Mouse (Mus musculus): ENCODE measurements at regions not wholly inside any gene's neighbourhood (a gene's known extent, or its start where the extent isn't known, plus 50 kb on each side); places are given as distances from the start of the nearest gene placed in this dataset.

DNA sequence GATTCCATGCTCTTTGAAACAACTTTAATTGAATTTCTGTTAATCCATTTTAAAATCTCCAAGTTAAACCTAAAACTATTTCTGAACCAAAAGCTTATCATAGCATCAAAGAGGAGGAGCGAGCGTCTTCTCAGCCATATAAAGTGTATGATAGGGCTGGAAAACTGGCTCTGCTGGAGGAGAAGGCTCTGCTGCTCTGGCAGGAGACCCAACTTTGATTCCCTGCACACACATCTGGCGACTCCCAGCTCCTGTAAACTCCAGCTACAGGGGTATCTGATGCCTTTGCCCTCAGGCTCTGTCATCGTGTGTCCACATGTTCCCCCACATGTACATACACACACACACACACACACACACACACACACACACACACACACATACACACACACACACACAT, 479.0 kb downstream of the Etnk1 start:
- Histone ChIP-seq H3K27ac (ENCODE audit: low read depth, low read length) (no peak overlapping the region), H3K9me3 (replicated peaks; ENCODE audit: control insufficient read depth, low read length) (no peaks in the 10 kb centered on the region), H3K27me3 (replicated peaks; ENCODE audit: control insufficient read depth, insufficient read depth, low read length) (no peaks in the 10 kb centered on the region), H3K36me3 (ENCODE audit: control insufficient read depth, insufficient read depth, low read length) (no peaks in the 10 kb centered on the region), H3K4me2 (ENCODE audit: low read length) (no peak overlapping the region), H3K4me3 (ENCODE audit: low read depth, low read length) (no peak overlapping the region), H3K9ac (ENCODE audit: low read length) (no peak overlapping the region), H3K4me1 (ENCODE audit: control insufficient read depth, insufficient read depth, low read length) (no peaks in the 10 kb centered on the region)
- no peak for ATAC-seq
- DNase-seq (ENCODE audit: low spot score): no peak
- WGBS: 87% methylated on average over 4 of the region's 4 CpGs

DNA sequence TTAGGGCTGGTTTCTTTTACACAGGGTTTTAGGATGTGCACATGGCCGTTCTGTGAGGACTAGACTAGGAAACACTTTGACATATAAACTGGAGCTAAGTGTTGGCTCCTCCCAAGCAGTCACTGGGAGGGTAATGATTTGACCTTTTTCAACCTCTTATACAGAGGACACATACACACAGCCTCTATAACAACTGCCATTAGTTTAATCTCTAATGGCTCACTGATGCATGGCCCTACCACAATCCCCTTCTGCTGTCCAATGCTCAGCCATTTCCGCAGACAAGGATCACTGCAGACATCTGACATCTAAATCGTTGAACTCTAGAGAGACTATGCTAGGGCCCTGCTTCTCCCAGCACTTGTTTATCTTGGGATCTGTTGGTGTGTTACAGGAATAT, 481.5 kb downstream of the Etnk1 start:
- Histone ChIP-seq H3K4me3 (ENCODE audit: low read depth, low read length) (no peak overlapping the region), H3K9ac (ENCODE audit: low read length) (no peak overlapping the region), H3K9me3 (replicated peaks; ENCODE audit: control insufficient read depth, low read length) (peaks cover 4% of the 10 kb centered on the region), H3K27me3 (replicated peaks; ENCODE audit: control insufficient read depth, insufficient read depth, low read length) (no peaks in the 10 kb centered on the region), H3K27ac (ENCODE audit: low read depth, low read length) (no peak overlapping the region), H3K4me1 (ENCODE audit: control insufficient read depth, insufficient read depth, low read length) (no peaks in the 10 kb centered on the region), H3K36me3 (ENCODE audit: control insufficient read depth, insufficient read depth, low read length) (no peaks in the 10 kb centered on the region), H3K4me2 (ENCODE audit: low read length) (no peak overlapping the region)
- no peak for DNase-seq (ENCODE audit: low spot score)
- no peak for ATAC-seq
- WGBS: 77% methylated on average over 3 of the region's 3 CpGs

DNA sequence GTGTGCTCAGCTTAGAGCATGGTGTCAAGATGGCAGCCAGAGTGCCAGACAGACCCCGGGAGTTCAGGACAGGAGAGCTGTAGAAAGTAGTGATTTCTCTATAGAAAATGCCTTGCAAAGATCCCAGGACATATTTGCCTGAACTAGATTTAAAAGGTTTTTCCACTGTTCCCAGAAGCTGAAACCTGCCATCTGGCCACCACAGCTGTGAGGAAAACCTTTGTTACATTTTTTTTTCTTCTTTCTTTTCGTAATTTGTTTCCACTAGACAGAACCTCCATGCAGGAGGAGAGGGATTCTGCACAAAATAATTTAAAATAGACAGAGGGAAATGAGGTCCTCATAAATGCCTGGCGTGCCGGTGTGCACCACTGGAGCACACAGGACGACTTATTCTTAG, 489.6 kb downstream of the Etnk1 start:
- DNase-seq (ENCODE audit: low spot score): peak; percentile 26
- Histone ChIP-seq H3K4me3 (ENCODE audit: low read depth, low read length) (no peak overlapping the region), H3K27me3 (replicated peaks; ENCODE audit: control insufficient read depth, insufficient read depth, low read length) (no peaks in the 10 kb centered on the region), H3K4me2 (ENCODE audit: low read length) (no peak overlapping the region), H3K36me3 (ENCODE audit: control insufficient read depth, insufficient read depth, low read length) (no peaks in the 10 kb centered on the region), H3K4me1 (ENCODE audit: control insufficient read depth, insufficient read depth, low read length) (no peaks in the 10 kb centered on the region), H3K9me3 (replicated peaks; ENCODE audit: control insufficient read depth, low read length) (peaks cover 4% of the 10 kb centered on the region), H3K9ac (ENCODE audit: low read length) (no peak overlapping the region), H3K27ac (ENCODE audit: low read depth, low read length) (0 out of 2 replicates have a peak overlapping the region, but pooled peaks have one; percentile 2)
- ATAC-seq: no peak
- WGBS: 51% methylated on average over 5 of the region's 5 CpGs

DNA sequence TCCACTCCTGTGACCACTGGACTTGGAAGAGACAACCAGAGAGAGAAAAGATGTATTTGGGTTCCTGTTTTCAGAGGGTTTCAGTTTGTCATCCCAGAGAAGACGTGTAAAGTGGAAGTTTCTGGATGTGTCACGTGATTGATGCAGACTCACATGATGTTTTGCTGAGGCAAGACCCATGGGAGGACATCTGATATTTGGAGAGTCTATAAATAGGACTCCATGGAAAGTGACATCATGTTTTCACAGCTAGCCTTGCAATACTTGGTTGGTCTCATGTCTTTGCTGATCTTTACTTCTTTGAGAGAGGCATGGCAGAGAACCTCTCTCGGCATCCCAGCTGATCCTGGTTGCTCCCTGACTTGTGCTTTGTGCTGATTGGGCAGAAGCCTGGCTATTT, 493.8 kb downstream of the Etnk1 start:
- no peak overlapping the region for H3K9ac ChIP-seq (ENCODE audit: low read length)
- ATAC-seq (no peak), DNase-seq (ENCODE audit: low spot score) (no peak)
- no peak overlapping the region for H3K4me2 ChIP-seq (ENCODE audit: low read length)
- no peaks in the 10 kb centered on the region for H3K4me1 ChIP-seq (ENCODE audit: control insufficient read depth, insufficient read depth, low read length)
- no peak overlapping the region for H3K27ac ChIP-seq (ENCODE audit: low read depth, low read length)
- H3K4me3 ChIP-seq (ENCODE audit: low read depth, low read length): no peak overlapping the region
- no peaks in the 10 kb centered on the region for H3K27me3 ChIP-seq (replicated peaks; ENCODE audit: control insufficient read depth, insufficient read depth, low read length)
- no peaks in the 10 kb centered on the region for H3K36me3 ChIP-seq (ENCODE audit: control insufficient read depth, insufficient read depth, low read length)
- no peaks in the 10 kb centered on the region for H3K9me3 ChIP-seq (replicated peaks; ENCODE audit: control insufficient read depth, low read length)
- 89% methylated on average over 3 of the region's 3 CpGs for WGBS

DNA sequence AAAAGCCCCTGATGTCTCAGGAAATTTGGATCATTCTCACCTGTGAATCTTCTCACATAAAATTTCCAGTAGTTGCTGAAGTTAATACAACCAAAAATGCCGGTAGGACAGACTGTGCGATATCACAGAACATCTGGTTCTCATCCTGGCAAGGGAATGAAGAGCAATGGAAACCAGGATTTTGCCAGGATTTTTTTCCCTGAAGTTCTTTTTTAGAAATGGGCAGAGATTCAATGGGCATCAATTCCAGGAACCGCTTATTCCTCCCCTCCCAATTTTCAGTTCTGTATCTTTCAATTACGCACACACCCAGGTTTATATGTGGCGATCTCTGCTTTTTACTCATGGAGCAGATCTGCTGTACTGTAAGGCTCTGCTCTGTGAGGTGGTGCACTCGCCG, 496.3 kb downstream of the Etnk1 start:
- Histone ChIP-seq H3K27ac (ENCODE audit: low read depth, low read length) (no peak overlapping the region), H3K9me3 (replicated peaks; ENCODE audit: control insufficient read depth, low read length) (no peaks in the 10 kb centered on the region), H3K4me3 (ENCODE audit: low read depth, low read length) (no peak overlapping the region), H3K9ac (ENCODE audit: low read length) (no peak overlapping the region), H3K27me3 (replicated peaks; ENCODE audit: control insufficient read depth, insufficient read depth, low read length) (no peaks in the 10 kb centered on the region), H3K36me3 (ENCODE audit: control insufficient read depth, insufficient read depth, low read length) (no peaks in the 10 kb centered on the region), H3K4me2 (ENCODE audit: low read length) (no peak overlapping the region), H3K4me1 (ENCODE audit: control insufficient read depth, insufficient read depth, low read length) (no peaks in the 10 kb centered on the region)
- DNase-seq (ENCODE audit: low spot score) (no peak), ATAC-seq (no peak)
- 81% methylated on average over 7 of the region's 7 CpGs for WGBS

DNA sequence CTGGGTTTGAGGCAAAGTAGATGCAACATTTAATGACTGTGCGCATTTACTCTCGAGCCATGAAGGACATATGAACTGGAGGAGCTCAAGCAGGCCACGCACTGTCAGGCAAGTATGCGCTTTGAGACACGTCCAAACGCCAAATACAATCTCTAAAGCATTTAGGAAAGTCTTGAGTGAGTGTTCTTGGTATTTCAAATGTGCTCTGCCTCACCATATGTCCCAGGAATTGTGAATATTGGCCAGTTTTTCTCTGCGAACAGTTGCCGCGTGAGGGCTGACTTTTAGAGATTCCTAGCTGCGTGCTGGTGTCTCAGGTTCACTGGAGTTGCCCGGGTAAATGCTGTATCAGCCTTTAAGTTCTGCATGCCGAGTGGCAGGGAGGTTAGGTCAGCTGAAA, 498.4 kb downstream of the Etnk1 start:
- H3K27ac ChIP-seq (ENCODE audit: low read depth, low read length): no peak overlapping the region
- H3K36me3 ChIP-seq (ENCODE audit: control insufficient read depth, insufficient read depth, low read length): no peaks in the 10 kb centered on the region
- WGBS: 86% methylated on average over 12 of the region's 12 CpGs
- DNase-seq (ENCODE audit: low spot score): no peak
- H3K9ac ChIP-seq (ENCODE audit: low read length): no peak overlapping the region
- no peaks in the 10 kb centered on the region for H3K9me3 ChIP-seq (replicated peaks; ENCODE audit: control insufficient read depth, low read length)
- H3K27me3 ChIP-seq (replicated peaks; ENCODE audit: control insufficient read depth, insufficient read depth, low read length): no peaks in the 10 kb centered on the region
- H3K4me2 ChIP-seq (ENCODE audit: low read length): no peak overlapping the region
- ATAC-seq: no peak
- no peak overlapping the region for H3K4me3 ChIP-seq (ENCODE audit: low read depth, low read length)
- no peaks in the 10 kb centered on the region for H3K4me1 ChIP-seq (ENCODE audit: control insufficient read depth, insufficient read depth, low read length)

DNA sequence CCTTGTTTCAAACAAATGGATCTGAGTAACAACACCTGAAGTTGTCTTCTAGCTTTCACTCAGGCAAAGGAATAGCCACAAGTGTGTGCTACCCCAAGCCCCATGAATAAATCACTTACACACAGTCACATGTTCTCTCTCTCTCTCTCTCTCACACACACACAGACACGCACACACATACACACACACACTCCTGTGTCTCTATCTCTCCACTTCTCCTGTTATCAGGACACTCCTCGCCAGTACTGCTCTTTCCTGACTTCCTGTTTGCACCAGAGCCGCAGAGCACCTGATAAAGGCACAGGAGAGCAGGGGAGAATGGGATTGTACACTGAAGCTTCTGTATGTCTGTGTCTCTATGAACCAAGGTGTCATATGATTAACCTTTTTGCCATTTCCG, 501.5 kb downstream of the Etnk1 start:
- Histone ChIP-seq H3K4me1 (ENCODE audit: control insufficient read depth, insufficient read depth, low read length) (no peaks in the 10 kb centered on the region), H3K4me2 (ENCODE audit: low read length) (no peak overlapping the region), H3K9me3 (replicated peaks; ENCODE audit: control insufficient read depth, low read length) (no peaks in the 10 kb centered on the region), H3K27ac (ENCODE audit: low read depth, low read length) (no peak overlapping the region), H3K27me3 (replicated peaks; ENCODE audit: control insufficient read depth, insufficient read depth, low read length) (no peaks in the 10 kb centered on the region), H3K4me3 (ENCODE audit: low read depth, low read length) (no peak overlapping the region), H3K9ac (ENCODE audit: low read length) (no peak overlapping the region), H3K36me3 (ENCODE audit: control insufficient read depth, insufficient read depth, low read length) (no peaks in the 10 kb centered on the region)
- DNase-seq (ENCODE audit: low spot score) (no peak), ATAC-seq (no peak)
- 82% methylated on average over 4 of the region's 4 CpGs for WGBS

DNA sequence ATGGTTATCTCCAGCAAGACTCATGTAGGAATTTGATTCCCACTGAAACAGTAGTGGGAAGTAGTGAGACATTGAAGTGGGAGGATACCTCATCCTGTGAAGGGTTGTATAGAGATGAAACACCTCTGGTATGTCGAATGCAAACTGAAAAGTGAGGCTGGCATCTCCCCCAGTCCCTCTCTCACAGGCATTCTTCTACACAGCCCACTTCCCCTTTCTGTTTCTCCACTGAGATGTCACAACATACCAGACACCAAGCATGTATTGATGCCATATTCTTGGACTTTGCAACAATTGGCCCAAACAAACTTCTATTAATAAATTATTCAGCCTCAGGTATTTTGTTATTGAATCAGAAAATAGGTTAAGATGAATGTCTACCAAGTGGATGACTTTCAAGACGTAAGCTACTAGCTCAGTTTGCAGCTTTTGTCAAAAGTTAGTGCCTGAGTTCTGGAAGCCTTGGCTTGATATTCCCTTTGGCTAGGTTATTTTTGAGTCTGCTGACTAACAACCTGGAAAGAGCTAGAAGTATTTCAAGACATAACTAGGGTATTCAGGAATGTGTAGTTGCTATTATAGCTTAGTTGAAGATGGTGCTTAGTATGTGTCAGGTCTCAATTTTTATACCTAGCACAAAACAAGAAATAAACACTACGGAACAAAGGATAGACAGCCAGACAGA, 502.6 kb downstream of the Etnk1 start:
- Histone ChIP-seq H3K4me1 (ENCODE audit: control insufficient read depth, insufficient read depth, low read length) (no peaks in the 10 kb centered on the region), H3K4me2 (ENCODE audit: low read length) (no peak overlapping the region), H3K27me3 (replicated peaks; ENCODE audit: control insufficient read depth, insufficient read depth, low read length) (no peaks in the 10 kb centered on the region), H3K9me3 (replicated peaks; ENCODE audit: control insufficient read depth, low read length) (no peaks in the 10 kb centered on the region), H3K9ac (ENCODE audit: low read length) (no peak overlapping the region), H3K36me3 (ENCODE audit: control insufficient read depth, insufficient read depth, low read length) (no peaks in the 10 kb centered on the region), H3K4me3 (ENCODE audit: low read depth, low read length) (no peak overlapping the region), H3K27ac (ENCODE audit: low read depth, low read length) (no peak overlapping the region)
- 86% methylated on average over 3 of the region's 3 CpGs for WGBS
- ATAC-seq (no peak), DNase-seq (ENCODE audit: low spot score) (no peak)

DNA sequence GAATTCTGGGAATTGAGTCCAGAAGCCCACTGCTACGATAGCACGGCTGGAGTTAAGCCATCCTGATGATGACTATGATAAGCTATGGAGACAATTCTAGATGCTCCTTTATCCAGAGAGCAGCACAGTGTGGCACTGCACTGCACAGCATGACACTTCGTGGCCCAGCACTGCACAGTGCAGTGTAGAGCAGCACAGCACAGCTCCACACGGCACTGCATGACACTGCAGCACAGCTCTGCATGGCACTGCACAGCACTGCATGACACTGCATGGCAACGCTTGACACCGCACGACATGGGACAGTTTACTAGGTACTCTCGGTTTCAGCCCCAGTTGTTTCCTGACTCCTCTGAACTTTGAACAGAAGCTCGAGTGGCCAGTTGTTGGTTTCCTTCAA, 523.1 kb downstream of the Etnk1 start:
- Histone ChIP-seq H3K9me3 (replicated peaks; ENCODE audit: control insufficient read depth, low read length) (no peaks in the 10 kb centered on the region; the same call in 1 of the 2 replicates), H3K9ac (ENCODE audit: low read length) (no peak overlapping the region), H3K27me3 (replicated peaks; ENCODE audit: control insufficient read depth, insufficient read depth, low read length) (no peaks in the 10 kb centered on the region), H3K36me3 (ENCODE audit: control insufficient read depth, insufficient read depth, low read length) (no peaks in the 10 kb centered on the region), H3K4me2 (ENCODE audit: low read length) (no peak overlapping the region), H3K4me3 (ENCODE audit: low read depth, low read length) (no peak overlapping the region), H3K27ac (ENCODE audit: low read depth, low read length) (no peak overlapping the region), H3K4me1 (ENCODE audit: control insufficient read depth, insufficient read depth, low read length) (no peaks in the 10 kb centered on the region)
- 92% methylated on average over 9 of the region's 9 CpGs for WGBS
- no peak for ATAC-seq
- DNase-seq (ENCODE audit: low spot score): no peak
